11 mouse cellular contexts compared by ENCODE assay signal in genomic region chr17:85484526-85484925, GRCm38 (mm10).
"Had no signal": no experiment of that assay in that cellular context is flagged by ENCODE, and none has a peak within 500 bp of the region (broad histone marks: within the 10 kb centered on the region; RNA-seq: fewer than 3 reads in every experiment).

No protein-coding gene starts in this region.

- H3K4me3 ChIP-seq: limb, embryonic 15.5 days; liver, embryonic 12.5 days had no signal

- H3K4me2 ChIP-seq: limb, embryonic 15.5 days; liver, embryonic 12.5 days; lung, embryonic 14.5 days had no signal

- DNase-seq: kidney, adult 9 months; layer of hippocampus, adult 9-11 months; layer of hippocampus, postnatal 36 days; lung, embryonic 14.5 days; lung, postnatal 10 days; right cerebral cortex, adult 18-20 months; right cerebral cortex, postnatal 25 days; thymus, postnatal 4 days had no signal

- H3K9me3 ChIP-seq: limb, embryonic 15.5 days; liver, embryonic 12.5 days had no signal

- H3K27ac ChIP-seq: kidney, postnatal 0 days; limb, embryonic 15.5 days; liver, embryonic 12.5 days had no signal

- H3K9ac ChIP-seq: limb, embryonic 15.5 days; liver, embryonic 12.5 days; lung, embryonic 14.5 days had no signal

- ATAC-seq: liver, embryonic 12.5 days had no signal

- H3K36me3 ChIP-seq: limb, embryonic 15.5 days; liver, embryonic 12.5 days had no signal
